Mouse (Mus musculus): ENCODE measurements around the gene Rab20. TPM values are rescaled to one million over a fixed set of nuclear protein-coding genes. Genes with fewer than 3 reads are reported as not detected.

The Rab20 gene
- polyA plus RNA-seq, 1 experiment from 2014 or later, result 1.5 TPM

- Histone ChIP-seq H3K36me3 (ENCODE audit: control insufficient read depth, insufficient read depth, low read length) (no peaks in the 10 kb centered on the region), H3K27ac (ENCODE audit: low read depth, low read length) (no peak overlapping the region), H3K4me1 (ENCODE audit: control insufficient read depth, insufficient read depth, low read length) (peaks cover 9% of the 10 kb centered on the region; the same call in 1 of the 2 replicates), H3K4me2 (ENCODE audit: low read depth) (no peak overlapping the region), H3K4me3 (ENCODE audit: low read depth, low read length) (no peak overlapping the region), H3K9me3 (ENCODE audit: control insufficient read depth, low read length) (no peaks in the 10 kb centered on the region), H3K27me3 (ENCODE audit: control insufficient read depth, insufficient read depth, low read length) (no peaks in the 10 kb centered on the region), H3K9ac (ENCODE audit: low read length) (no peak overlapping the region)
- no peak for DNase-seq (ENCODE audit: low spot score)
- WGBS, result 83% methylated on average over 13 of the region's 13 CpGs
- ATAC-seq (ENCODE audit: insufficient read depth, low FRiP score, low TSS enrichment), result no peak
These were observed 60.7 kb downstream of the Rab20 start for GRCm38 (mm10) chr8:11417762-11418161.

GRCm38 (mm10) chr8:11415089-11415488 lies 63.4 kb downstream of the Rab20 start:
- 86% methylated on average over 10 of the region's 10 CpGs for WGBS
- Histone ChIP-seq H3K9me3 (ENCODE audit: control insufficient read depth, low read length) (no peaks in the 10 kb centered on the region), H3K27ac (ENCODE audit: low read depth, low read length) (no peak overlapping the region), H3K27me3 (ENCODE audit: control insufficient read depth, insufficient read depth, low read length) (no peaks in the 10 kb centered on the region), H3K9ac (ENCODE audit: low read length) (no peak overlapping the region), H3K4me3 (ENCODE audit: low read depth, low read length) (no peak overlapping the region), H3K4me1 (ENCODE audit: control insufficient read depth, insufficient read depth, low read length) (peaks cover 9% of the 10 kb centered on the region; the same call in 1 of the 2 replicates), H3K4me2 (ENCODE audit: low read depth) (no peak overlapping the region), H3K36me3 (ENCODE audit: control insufficient read depth, insufficient read depth, low read length) (no peaks in the 10 kb centered on the region)
- DNase-seq (ENCODE audit: low spot score) (no peak), ATAC-seq (ENCODE audit: insufficient read depth, low FRiP score, low TSS enrichment) (no peak)

- Histone ChIP-seq H3K4me3 (ENCODE audit: low read depth, low read length) (no peak overlapping the region), H3K27me3 (ENCODE audit: control insufficient read depth, insufficient read depth, low read length) (no peaks in the 10 kb centered on the region), H3K27ac (ENCODE audit: low read depth, low read length) (no peak overlapping the region), H3K4me1 (ENCODE audit: control insufficient read depth, insufficient read depth, low read length) (peaks cover 9% of the 10 kb centered on the region; the same call in 1 of the 2 replicates), H3K9me3 (ENCODE audit: control insufficient read depth, low read length) (no peaks in the 10 kb centered on the region), H3K9ac (ENCODE audit: low read length) (no peak overlapping the region), H3K4me2 (ENCODE audit: low read depth) (no peak overlapping the region), H3K36me3 (ENCODE audit: control insufficient read depth, insufficient read depth, low read length) (no peaks in the 10 kb centered on the region)
- DNase-seq (ENCODE audit: low spot score) (no peak), ATAC-seq (ENCODE audit: insufficient read depth, low FRiP score, low TSS enrichment) (peak; percentile 23; the same call in 1 of the 2 replicates)
- 45% methylated on average over 8 of the region's 8 CpGs for WGBS
These were observed 64.2 kb downstream of the Rab20 start for GRCm38 (mm10) chr8:11414304-11414703.

GRCm38 (mm10) chr8:11412450-11412849 lies 66.1 kb downstream of the Rab20 start:
- H3K27ac ChIP-seq (ENCODE audit: low read depth, low read length), result no peak overlapping the region
- DNase-seq (ENCODE audit: low spot score), result no peak

GRCm38 (mm10) chr8:11411504-11412124 lies 66.9 kb downstream of the Rab20 start:
- H3K36me3 ChIP-seq (ENCODE audit: control insufficient read depth, insufficient read depth, low read length), result no peaks in the 10 kb centered on the region
- no peaks in the 10 kb centered on the region for H3K27me3 ChIP-seq (ENCODE audit: control insufficient read depth, insufficient read depth, low read length)
- 58% methylated on average over 12 of the region's 12 CpGs for WGBS

More at GRCm38 (mm10) chr8:11412450-11412849, 66.1 kb downstream of the Rab20 start:
- Histone ChIP-seq H3K4me3 (ENCODE audit: low read depth, low read length) (no peak overlapping the region), H3K9me3 (ENCODE audit: control insufficient read depth, low read length) (no peaks in the 10 kb centered on the region), H3K27me3 (ENCODE audit: control insufficient read depth, insufficient read depth, low read length) (no peaks in the 10 kb centered on the region), H3K4me2 (ENCODE audit: low read depth) (no peak overlapping the region), H3K9ac (ENCODE audit: low read length) (no peak overlapping the region), H3K36me3 (ENCODE audit: control insufficient read depth, insufficient read depth, low read length) (no peaks in the 10 kb centered on the region), H3K4me1 (ENCODE audit: control insufficient read depth, insufficient read depth, low read length) (peaks cover 9% of the 10 kb centered on the region; the same call in 1 of the 2 replicates)
- 58% methylated on average over 5 of the region's 5 CpGs for WGBS
- ATAC-seq (ENCODE audit: insufficient read depth, low FRiP score, low TSS enrichment), result no peak

GRCm38 (mm10) chr8:11405722-11406481 lies 72.6 kb downstream of the Rab20 start:
- no peak overlapping the region for H3K4me2 ChIP-seq (ENCODE audit: low read depth)
- DNase-seq (ENCODE audit: low spot score) (peak; percentile 36), ATAC-seq (ENCODE audit: insufficient read depth, low FRiP score, low TSS enrichment) (no peak)
- WGBS, result 62% methylated on average over 13 of the region's 13 CpGs
- no peak overlapping the region for H3K9ac ChIP-seq (ENCODE audit: low read length)
- H3K27me3 ChIP-seq (ENCODE audit: control insufficient read depth, insufficient read depth, low read length), result no peaks in the 10 kb centered on the region
- H3K27ac ChIP-seq (ENCODE audit: low read depth, low read length), result no peak overlapping the region
- no peak overlapping the region for H3K4me3 ChIP-seq (ENCODE audit: low read depth, low read length)
- no peaks in the 10 kb centered on the region; the same call in 1 of the 2 replicates for H3K4me1 ChIP-seq (ENCODE audit: control insufficient read depth, insufficient read depth, low read length)
- no peaks in the 10 kb centered on the region for H3K36me3 ChIP-seq (ENCODE audit: control insufficient read depth, insufficient read depth, low read length)
- no peaks in the 10 kb centered on the region for H3K9me3 ChIP-seq (ENCODE audit: control insufficient read depth, low read length)

More at GRCm38 (mm10) chr8:11411504-11412124, 66.9 kb downstream of the Rab20 start:
- no peaks in the 10 kb centered on the region for H3K9me3 ChIP-seq (ENCODE audit: control insufficient read depth, low read length)
- no peak overlapping the region for H3K4me3 ChIP-seq (ENCODE audit: low read depth, low read length)
- ATAC-seq (ENCODE audit: insufficient read depth, low FRiP score, low TSS enrichment) (no peak), DNase-seq (ENCODE audit: low spot score) (no peak)
- peak overlapping the region; percentile 42; the same call in 1 of the 2 replicates for H3K27ac ChIP-seq (ENCODE audit: low read depth, low read length)
- H3K9ac ChIP-seq (ENCODE audit: low read length), result no peak overlapping the region
- H3K4me2 ChIP-seq (ENCODE audit: low read depth), result no peak overlapping the region
- peaks cover 9% of the 10 kb centered on the region; the same call in 1 of the 2 replicates for H3K4me1 ChIP-seq (ENCODE audit: control insufficient read depth, insufficient read depth, low read length)

GRCm38 (mm10) chr8:11404614-11405013 lies 73.9 kb downstream of the Rab20 start:
- no peaks in the 10 kb centered on the region; the same call in 1 of the 2 replicates for H3K4me1 ChIP-seq (ENCODE audit: control insufficient read depth, insufficient read depth, low read length)
- no peak overlapping the region for H3K27ac ChIP-seq (ENCODE audit: low read depth, low read length)
- H3K9ac ChIP-seq (ENCODE audit: low read length), result no peak overlapping the region
- WGBS, result 65% methylated on average over 4 of the region's 4 CpGs
- DNase-seq (ENCODE audit: low spot score), result no peak
- no peak for ATAC-seq (ENCODE audit: insufficient read depth, low FRiP score, low TSS enrichment)
- no peak overlapping the region for H3K4me3 ChIP-seq (ENCODE audit: low read depth, low read length)
- H3K36me3 ChIP-seq (ENCODE audit: control insufficient read depth, insufficient read depth, low read length), result no peaks in the 10 kb centered on the region
- H3K27me3 ChIP-seq (ENCODE audit: control insufficient read depth, insufficient read depth, low read length), result no peaks in the 10 kb centered on the region
- no peaks in the 10 kb centered on the region for H3K9me3 ChIP-seq (ENCODE audit: control insufficient read depth, low read length)
- H3K4me2 ChIP-seq (ENCODE audit: low read depth), result no peak overlapping the region

- H3K27ac ChIP-seq (ENCODE audit: low read depth, low read length), result no peak overlapping the region
- H3K4me1 ChIP-seq (ENCODE audit: control insufficient read depth, insufficient read depth, low read length), result no peaks in the 10 kb centered on the region; the same call in 1 of the 2 replicates
- H3K9me3 ChIP-seq (ENCODE audit: control insufficient read depth, low read length), result no peaks in the 10 kb centered on the region
- no peak for ATAC-seq (ENCODE audit: insufficient read depth, low FRiP score, low TSS enrichment)
- no peak overlapping the region for H3K4me3 ChIP-seq (ENCODE audit: low read depth, low read length)
- no peaks in the 10 kb centered on the region for H3K27me3 ChIP-seq (ENCODE audit: control insufficient read depth, insufficient read depth, low read length)
- no peak overlapping the region for H3K9ac ChIP-seq (ENCODE audit: low read length)
- no peak for DNase-seq (ENCODE audit: low spot score)
- 92% methylated on average over 9 of the region's 9 CpGs for WGBS
- no peaks in the 10 kb centered on the region for H3K36me3 ChIP-seq (ENCODE audit: control insufficient read depth, insufficient read depth, low read length)
- no peak overlapping the region for H3K4me2 ChIP-seq (ENCODE audit: low read depth)
These were observed 74.7 kb downstream of the Rab20 start for GRCm38 (mm10) chr8:11403813-11404212.
